Mouse (Mus musculus): ENCODE measurements at regions not wholly inside any gene's neighbourhood (a gene's known extent, or its start where the extent isn't known, plus 50 kb on each side); places are given as distances from the start of the nearest gene placed in this dataset.
"Not testable (repeated sequence)": the region's sequence is repeated elsewhere in the genome, so short reads cannot be mapped to it uniquely, and the experiment has no call there.

DNA sequence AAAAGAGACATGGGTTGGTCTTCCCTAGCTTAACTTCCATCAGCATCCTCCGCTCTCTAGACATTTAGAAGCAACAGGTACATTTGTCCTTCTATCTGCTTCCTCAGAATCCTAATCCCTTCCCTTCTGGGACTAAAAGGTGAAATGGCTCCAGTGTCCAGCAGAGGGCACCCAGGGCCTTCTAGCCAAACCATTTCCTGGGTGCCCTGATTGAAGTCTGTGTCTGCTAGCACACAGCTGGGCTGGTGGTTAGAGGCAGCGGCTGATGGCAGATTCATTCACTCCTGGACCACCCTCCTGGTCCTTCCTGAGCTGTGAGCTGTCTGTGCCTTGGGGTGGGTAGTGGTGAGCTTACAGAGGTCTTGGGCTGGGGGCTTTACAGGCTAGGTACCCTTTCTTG, 76.5 kb upstream of the Col13a1 start:
- DNase-seq (ENCODE audit: low spot score in 2 of 2), result peak; percentile 62 to 74

DNA sequence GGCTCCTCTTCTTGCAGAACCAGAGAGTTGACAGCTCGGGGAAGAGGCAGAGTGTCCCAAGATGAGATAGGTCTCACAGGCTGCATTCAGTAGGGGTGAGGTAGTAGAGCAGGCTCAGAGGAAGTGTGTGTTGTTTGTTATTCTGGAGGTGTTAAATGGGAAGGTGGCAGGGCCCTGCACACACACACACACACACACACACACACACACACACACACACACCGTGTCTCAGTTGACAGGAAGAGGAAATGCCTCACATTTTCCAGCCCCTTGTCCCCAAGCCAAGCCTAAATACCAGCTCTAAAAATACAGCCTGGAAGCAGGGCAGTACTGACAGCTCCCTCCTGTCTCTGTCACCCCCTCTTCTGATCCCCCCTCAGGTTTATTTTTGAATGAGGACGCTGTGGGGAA, 70.9 kb upstream of the Col13a1 start:
- no peak for DNase-seq (ENCODE audit: low spot score in 2 of 2)

DNA sequence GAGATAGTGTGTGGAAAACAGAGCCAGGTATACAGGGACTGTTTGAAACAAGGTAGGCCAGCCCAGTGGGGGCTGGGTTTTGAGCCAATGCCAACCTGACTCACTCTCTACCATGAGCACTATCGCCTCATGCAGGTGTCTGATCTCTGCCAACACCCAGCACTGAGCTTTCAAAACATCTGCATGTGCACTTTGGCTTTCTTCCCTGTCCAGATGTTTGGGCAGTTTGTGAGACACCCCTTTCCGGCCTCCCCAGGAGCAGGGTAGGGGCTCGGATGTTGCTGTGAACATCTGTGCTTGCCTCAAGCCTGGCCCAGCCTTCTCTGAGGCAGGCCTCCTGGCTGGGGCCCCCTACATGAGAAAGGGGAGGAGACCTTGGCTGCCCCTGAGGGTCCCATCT, 65.5 kb upstream of the Col13a1 start:
- DNase-seq (ENCODE audit: low spot score in 2 of 2), result no peak

DNA sequence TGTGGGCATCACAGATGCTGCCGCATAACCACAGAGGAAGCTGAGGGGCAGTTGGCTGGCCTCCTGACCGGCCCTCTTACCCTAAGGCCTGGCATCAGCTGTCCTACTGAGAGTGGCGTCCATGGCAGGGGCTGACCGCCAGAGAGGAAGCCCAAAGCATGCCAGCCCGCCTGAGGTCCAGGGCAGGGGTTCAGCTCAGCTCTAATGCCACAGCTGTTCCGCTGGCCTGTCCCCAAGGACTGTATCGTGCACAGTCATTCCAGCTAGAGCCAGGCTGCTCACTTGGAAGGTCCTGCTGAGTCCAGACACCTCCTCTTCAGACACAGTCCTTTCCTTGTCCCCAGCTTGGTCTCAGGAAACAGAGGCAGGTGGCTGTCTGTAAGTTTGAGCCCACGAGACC, 61.0 kb upstream of the Col13a1 start:
- DNase-seq (ENCODE audit: low spot score in 2 of 2), result no peak

DNA sequence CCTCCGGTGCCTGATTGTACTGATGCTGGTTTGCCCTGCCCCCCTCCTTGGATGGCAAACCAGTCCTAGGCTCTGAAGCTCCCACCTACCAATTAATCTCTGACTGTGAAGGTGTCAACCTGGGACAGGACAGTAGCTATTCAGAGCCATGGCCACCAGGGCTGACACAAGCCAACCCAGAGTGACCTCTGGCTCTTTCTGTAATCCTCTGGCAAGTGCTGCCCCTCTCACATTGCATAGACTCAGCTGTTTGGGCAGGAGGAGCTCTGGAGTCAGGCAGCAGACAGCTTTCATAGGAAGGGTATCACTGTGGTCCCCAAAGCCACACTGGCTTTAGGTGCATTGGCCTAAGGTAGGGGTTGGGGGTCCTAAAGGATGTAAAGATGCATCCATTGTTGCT, 59.7 kb upstream of the Col13a1 start:
- DNase-seq (ENCODE audit: low spot score in 2 of 2), result no peak

DNA sequence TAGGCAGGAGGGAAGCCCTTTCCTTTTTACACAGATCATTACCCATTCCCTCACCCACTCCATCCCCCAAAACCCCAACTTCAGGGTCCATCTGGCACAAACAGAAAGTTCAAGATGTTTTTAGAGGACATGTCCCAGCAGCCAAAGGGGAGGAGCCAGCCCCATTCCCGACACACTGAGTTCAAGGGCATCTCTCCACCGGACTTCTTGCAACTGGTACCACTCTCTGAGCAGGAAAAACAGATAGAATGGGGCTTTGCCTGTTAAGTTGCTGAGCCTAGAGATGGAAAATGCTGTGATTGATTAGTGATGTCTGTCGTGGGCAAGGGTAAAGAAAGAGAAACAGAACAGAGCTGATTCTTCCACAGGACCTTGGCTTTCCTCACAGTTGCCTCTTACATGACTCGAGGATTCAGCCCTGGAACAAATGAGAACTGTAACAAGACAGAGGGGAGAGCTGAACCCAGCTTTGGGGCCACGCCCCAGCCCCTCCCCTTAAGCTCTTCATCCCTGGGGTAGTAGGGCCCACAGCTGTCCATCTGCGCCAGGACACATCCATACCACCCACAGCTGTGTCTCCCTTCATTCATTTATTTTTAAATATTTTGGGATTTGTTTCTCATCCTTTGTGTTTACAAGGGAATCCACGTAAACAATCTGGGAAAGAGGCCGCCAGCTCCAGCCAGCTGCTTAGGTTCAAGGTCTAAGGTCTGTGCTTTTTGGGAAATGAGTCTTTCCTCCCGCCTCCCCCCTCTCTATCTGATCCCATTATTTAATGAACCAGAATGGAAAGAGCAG, 58.7 kb upstream of the Col13a1 start:
- DNase-seq (ENCODE audit: low spot score in 2 of 2), result no peak

DNA sequence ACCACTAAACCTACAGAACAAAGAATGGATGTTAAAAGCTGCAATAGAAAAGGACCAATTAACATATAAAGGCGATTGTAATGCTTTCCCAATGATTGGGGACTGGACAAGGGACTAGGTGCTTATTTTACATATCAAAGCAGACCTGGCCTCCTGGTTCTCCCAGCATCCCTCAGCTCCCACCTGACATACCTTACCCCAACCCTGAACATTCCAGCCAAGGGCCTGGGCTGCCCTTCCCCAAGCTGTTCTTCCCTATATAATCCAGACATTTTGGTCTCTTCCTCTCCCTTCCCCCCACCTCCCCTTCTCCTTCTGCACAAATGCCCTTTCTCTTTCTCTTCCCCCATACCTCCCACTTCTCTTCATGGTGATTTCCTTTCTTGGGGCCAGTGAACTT, 57.9 kb upstream of the Col13a1 start:
- DNase-seq (ENCODE audit: low spot score in 2 of 2), result no peak

DNA sequence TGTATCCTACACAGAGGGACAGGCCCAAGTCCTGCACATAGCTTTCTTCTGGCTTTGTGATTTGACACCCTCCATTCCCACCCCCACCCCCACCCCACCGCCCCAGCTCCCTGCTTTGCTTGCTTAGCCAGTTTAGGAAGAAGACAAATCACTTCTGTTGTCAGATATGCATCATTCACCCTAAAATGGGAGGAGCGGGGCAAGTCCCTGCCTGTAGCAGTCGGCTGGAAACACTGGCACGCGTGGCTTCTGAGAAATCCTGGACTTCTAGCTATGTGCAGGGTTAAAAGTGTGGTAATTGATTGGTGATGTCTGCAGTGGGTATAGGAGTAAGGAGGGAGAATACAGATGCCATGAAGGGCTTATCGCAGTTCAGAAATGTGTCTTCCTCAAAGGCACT, 55.4 kb upstream of the Col13a1 start:
- no peak for DNase-seq (ENCODE audit: low spot score in 2 of 2)

DNA sequence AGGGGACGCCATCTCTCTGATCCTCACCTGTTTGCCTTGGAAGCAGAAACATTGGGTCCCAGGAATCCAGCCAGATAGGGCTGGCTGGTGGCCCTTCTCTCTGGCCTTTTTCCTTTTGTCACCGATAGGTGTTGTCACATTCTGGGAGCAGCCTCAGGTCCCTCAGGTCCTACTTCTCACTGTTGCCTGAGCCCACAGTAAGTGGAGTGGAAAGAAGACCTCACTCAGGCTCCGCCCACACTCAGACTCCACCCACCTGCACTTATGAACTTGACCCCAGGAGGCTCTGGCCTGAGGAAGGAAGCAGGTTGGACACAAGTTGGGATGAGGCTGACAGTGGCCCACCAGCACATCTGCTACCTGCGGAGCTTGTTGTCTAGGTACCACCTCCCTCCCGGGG, 54.8 kb upstream of the Col13a1 start:
- DNase-seq (ENCODE audit: low spot score in 2 of 2), result no peak

DNA sequence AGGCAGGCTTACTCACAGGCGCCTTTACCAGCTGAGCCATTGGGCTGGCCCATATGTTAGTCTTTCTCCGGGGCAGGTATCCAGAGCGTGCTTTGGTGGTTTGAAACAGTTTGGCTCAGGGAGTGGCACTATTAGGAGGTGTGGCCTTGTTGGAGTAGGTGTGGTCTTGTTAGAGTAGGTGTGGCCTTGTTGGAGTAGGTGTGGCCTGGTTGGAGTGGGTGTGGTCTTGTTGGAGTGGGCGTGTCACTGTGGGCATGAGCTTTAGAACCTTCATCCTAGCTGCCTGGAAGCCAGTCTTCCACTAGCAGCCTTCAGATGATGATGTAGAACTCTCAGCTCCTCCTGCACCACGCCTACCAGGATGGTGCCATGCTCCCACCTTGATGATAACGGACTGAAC, 53.1 kb upstream of the Col13a1 start:
- not testable (repeated sequence) for DNase-seq (ENCODE audit: low spot score in 2 of 2)

DNA sequence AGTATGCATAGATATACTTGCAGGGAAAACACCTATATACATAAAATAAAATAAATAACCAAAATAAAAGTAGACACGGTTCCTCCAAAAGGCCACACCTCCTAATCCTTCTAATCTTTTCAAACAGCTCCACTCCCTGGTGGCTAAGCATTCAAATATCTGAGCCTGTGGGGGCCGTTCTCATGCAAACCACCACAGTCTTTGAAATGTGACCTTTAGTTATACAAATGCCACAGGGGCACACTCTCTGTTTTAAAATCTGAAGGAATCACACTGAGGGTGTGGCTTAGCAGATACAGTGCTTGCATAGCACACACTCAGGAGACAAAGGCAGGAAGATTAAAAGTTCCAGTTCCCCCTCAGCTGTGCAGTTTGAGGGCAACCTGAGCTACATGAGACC, 50.4 kb upstream of the Col13a1 start:
- DNase-seq (ENCODE audit: low spot score in 2 of 2), result no peak

All from layer of hippocampus, postnatal 10 days (tissue).